Mouse (Mus musculus) liver, embryonic 11.5 days (tissue): ENCODE measurements at regions not wholly inside any gene's neighbourhood (a gene's known extent, or its start where the extent isn't known, plus 50 kb on each side); places are given as distances from the start of the nearest gene placed in this dataset.

ENCODE experiments used
- ATAC-seq: fragments of 200-750 bp; cut with Nextera tagmentation; replicated peaks from 2 replicates; pipeline ENCODE4 v1.8.0; 2017; ENCODE audit warnings: moderate number of reproducible peaks, mild to moderate bottlenecking, moderate TSS enrichment, moderate library complexity; ENCODE audit not compliant: low FRiP score
- DNase-seq: peaks from one replicate; pipeline ENCODE4 v3.0.0-alpha.2; 2017; ENCODE audit warnings: low spot score
- H3K27ac ChIP-seq: fragments of 300-500 bp; sonication (generic); 2 replicates; pipeline ENCODE4 v1.5.1; 2014; ENCODE audit warnings: mild to moderate bottlenecking, low read depth, low read length, control low read depth
- H3K27me3 ChIP-seq: fragments of 300-500 bp; sonication (generic); replicated peaks from 2 replicates; pipeline ENCODE4 v1.6.1; 2014; ENCODE audit warnings: low read length, mixed read lengths; ENCODE audit not compliant: control insufficient read depth, insufficient read depth
- H3K36me3 ChIP-seq: fragments of 300-500 bp; sonication (generic); 2 replicates; pipeline ENCODE4 v1.6.1; 2014; ENCODE audit warnings: mild to moderate bottlenecking, low read length, moderate library complexity, mixed read lengths; ENCODE audit not compliant: control insufficient read depth, insufficient read depth
- H3K4me1 ChIP-seq: fragments of 300-500 bp; sonication (generic); replicated peaks from 2 replicates; pipeline ENCODE4 v1.6.1; 2014; ENCODE audit warnings: low read length, mixed read lengths; ENCODE audit not compliant: control insufficient read depth, insufficient read depth
- H3K4me2 ChIP-seq: fragments of 300-500 bp; sonication (generic); 2 replicates; pipeline ENCODE4 v1.6.1; 2014; ENCODE audit warnings: mild to moderate bottlenecking, control low read depth, moderate library complexity
- H3K4me3 ChIP-seq: fragments of 300-500 bp; sonication (generic); 2 replicates; pipeline ENCODE4 v1.5.1; 2014; ENCODE audit warnings: low read depth, low read length, control low read depth
- H3K9ac ChIP-seq: fragments of 300-500 bp; sonication (generic); 2 replicates; pipeline ENCODE4 v1.6.1; 2014; ENCODE audit warnings: low read depth, low read length, control low read depth
- H3K9me3 ChIP-seq: fragments of 300-500 bp; sonication (generic); 2 replicates; pipeline ENCODE4 v1.6.1; 2016; ENCODE audit warnings: low read length, inconsistent platforms, mixed read lengths; ENCODE audit not compliant: control insufficient read depth
- WGBS: fragments of 180-500 bp; shearing (Covaris S2); extraction: QIAGEN DNeasy Blood & Tissue Kit; methylation state at CpG from one replicate; pipeline ENCODE4 v1.1.7; 2014; 5-methylcytosine and 5-hydroxymethylcytosine counted together

DNA sequence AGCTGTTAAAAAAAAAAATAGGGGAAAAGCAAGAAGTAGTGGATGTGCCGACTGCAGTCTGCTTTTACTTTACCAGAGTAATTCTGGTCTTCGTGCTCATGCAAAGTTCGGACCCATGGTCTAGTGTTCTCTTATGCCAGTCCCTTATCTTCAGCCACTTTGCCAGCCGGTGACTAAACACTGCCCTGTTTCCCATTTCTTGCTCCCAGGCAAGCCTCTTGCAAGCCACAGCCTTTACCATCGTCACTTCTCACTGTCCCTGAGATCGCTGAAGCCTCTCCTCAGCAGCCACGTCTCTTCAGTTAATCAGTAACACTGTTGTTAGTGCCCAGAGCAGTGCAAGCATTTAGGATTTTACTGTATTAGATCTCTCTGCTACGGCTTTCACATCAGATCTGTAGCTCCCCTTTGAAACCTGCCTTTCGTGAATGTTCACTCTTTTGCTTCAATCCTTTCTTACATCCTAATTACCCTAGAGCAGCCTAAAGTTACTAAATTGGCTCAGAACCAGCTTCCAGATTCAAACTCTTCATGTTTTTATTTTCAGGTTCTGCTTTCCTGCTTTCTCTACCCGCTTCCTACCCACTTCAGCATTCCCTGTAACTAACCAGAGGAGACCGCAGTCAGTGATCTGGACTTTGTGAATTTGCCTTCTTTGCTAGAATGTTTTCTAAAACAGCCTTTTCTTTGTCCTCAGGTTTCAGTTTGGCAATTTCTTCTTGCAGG is 184.5 kb upstream of the Emcn start:
- no peak for DNase-seq
- 0 out of 2 replicates have a peak, but pooled peaks have one; percentile 39 for ATAC-seq
- H3K9ac ChIP-seq, result no peak overlapping the region
- H3K4me2 ChIP-seq, result no peak overlapping the region
- no peaks in the 10 kb centered on the region for H3K9me3 ChIP-seq
- no peaks in the 10 kb centered on the region for H3K27me3 ChIP-seq
- H3K4me1 ChIP-seq, result no peaks in the 10 kb centered on the region
- 55% methylated on average over 11 of the region's 11 CpGs for WGBS
- H3K27ac ChIP-seq, result no peak overlapping the region
- H3K4me3 ChIP-seq, result no peak overlapping the region
- no peaks in the 10 kb centered on the region for H3K36me3 ChIP-seq

DNA sequence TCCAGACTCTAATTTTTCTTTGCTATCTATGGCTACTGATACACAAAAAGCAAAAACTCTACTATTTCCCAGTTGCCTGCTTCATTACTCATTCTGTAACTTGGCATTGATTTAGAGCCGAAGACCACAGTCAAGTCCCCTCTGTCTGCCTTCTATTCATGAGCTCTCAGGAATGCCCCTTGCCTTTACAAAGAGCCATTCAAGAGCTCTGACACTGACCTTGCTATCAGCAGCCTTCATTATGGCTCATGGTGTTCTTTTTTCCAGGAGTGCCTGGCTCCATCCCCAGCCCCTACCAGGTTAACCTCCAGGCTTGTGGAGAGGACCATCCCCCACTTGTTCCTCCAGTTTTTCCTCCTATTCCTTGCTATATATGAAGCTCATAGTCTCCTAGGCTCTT is 151.8 kb upstream of the Emcn start:
- WGBS, result 82% methylated on average over 1 of the region's 1 CpGs
- no peak overlapping the region for H3K9ac ChIP-seq
- ATAC-seq, result no peak

GRCm38 (mm10) chr3:137190489-137190888 is 150.4 kb upstream of the Emcn start:
- no peak overlapping the region for H3K9ac ChIP-seq
- no peak overlapping the region for H3K4me2 ChIP-seq
- no peak overlapping the region for H3K27ac ChIP-seq
- no peaks in the 10 kb centered on the region for H3K36me3 ChIP-seq
- DNase-seq (no peak), ATAC-seq (no peak)
- WGBS, result 65% methylated on average over 5 of the region's 5 CpGs
- no peaks in the 10 kb centered on the region for H3K9me3 ChIP-seq
- H3K4me3 ChIP-seq, result no peak overlapping the region
- H3K4me1 ChIP-seq, result no peaks in the 10 kb centered on the region
- no peaks in the 10 kb centered on the region for H3K27me3 ChIP-seq

More for the DNA sequence above, 151.8 kb upstream of the Emcn start:
- Histone ChIP-seq H3K4me2 (no peak overlapping the region), H3K9me3 (no peaks in the 10 kb centered on the region), H3K36me3 (no peaks in the 10 kb centered on the region), H3K4me3 (no peak overlapping the region), H3K27ac (no peak overlapping the region), H3K27me3 (no peaks in the 10 kb centered on the region), H3K4me1 (no peaks in the 10 kb centered on the region)
- DNase-seq, result no peak

DNA sequence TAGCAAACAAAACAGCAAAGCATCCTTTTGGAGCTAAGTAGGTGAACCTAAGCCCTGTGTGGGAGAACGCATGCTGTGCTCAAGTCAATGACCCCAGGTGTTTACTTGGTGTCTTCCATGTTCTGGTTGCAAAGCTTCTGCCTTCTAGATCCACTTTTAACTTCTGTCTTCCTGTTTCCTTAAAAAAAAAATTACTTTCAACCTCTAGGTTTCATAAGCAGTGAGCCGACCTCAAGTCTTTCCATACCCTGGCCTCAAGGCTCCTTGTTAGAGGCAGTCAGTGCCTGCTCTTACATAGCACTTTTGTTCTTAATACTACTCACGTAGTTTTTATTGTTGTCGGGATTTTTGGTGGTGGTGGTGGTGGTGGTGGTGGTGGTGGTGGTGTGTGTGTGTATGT is 149.9 kb upstream of the Emcn start:
- H3K27me3 ChIP-seq, result no peaks in the 10 kb centered on the region
- H3K36me3 ChIP-seq, result no peaks in the 10 kb centered on the region
- DNase-seq, result no peak
- no peaks in the 10 kb centered on the region for H3K9me3 ChIP-seq
- no peaks in the 10 kb centered on the region for H3K4me1 ChIP-seq
- H3K27ac ChIP-seq, result no peak overlapping the region
- no peak overlapping the region for H3K4me3 ChIP-seq
- ATAC-seq, result no peak
- 82% methylated on average over 4 of the region's 4 CpGs for WGBS
- no peak overlapping the region for H3K9ac ChIP-seq
- no peak overlapping the region for H3K4me2 ChIP-seq

GRCm38 (mm10) chr3:137193873-137194272 is 147.0 kb upstream of the Emcn start:
- Histone ChIP-seq H3K9ac (no peak overlapping the region), H3K27ac (no peak overlapping the region), H3K27me3 (no peaks in the 10 kb centered on the region)

DNA sequence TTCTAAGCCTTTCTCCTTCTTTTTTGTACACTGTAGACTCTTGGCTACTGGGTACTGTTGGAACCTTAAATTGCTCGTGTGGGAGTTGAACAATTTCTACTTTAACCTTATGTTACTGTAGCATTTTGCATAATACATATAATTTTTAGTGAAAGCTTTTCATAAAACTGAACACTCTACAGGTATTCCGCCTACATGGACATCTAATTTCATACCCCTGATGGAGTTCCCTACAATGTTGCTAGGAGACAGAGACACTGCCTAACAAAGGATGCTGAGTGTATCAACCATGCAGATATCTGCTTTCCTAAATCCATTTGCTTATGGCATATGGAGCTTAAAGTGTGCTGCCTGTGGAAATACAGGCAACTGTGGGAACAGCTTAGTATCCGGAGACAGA is 129.2 kb upstream of the Emcn start:
- DNase-seq (no peak), ATAC-seq (no peak)
- Histone ChIP-seq H3K4me3 (no peak overlapping the region), H3K36me3 (no peaks in the 10 kb centered on the region), H3K9me3 (no peaks in the 10 kb centered on the region), H3K27me3 (no peaks in the 10 kb centered on the region), H3K4me2 (no peak overlapping the region), H3K27ac (no peak overlapping the region), H3K4me1 (no peaks in the 10 kb centered on the region), H3K9ac (no peak overlapping the region)
- 81% methylated on average over 3 of the region's 3 CpGs for WGBS

More at GRCm38 (mm10) chr3:137193873-137194272, 147.0 kb upstream of the Emcn start:
- Histone ChIP-seq H3K9me3 (no peaks in the 10 kb centered on the region), H3K36me3 (no peaks in the 10 kb centered on the region), H3K4me2 (no peak overlapping the region), H3K4me1 (no peaks in the 10 kb centered on the region), H3K4me3 (no peak overlapping the region)
- DNase-seq (no peak), ATAC-seq (no peak)
- 66% methylated on average over 1 of the region's 1 CpGs for WGBS

DNA sequence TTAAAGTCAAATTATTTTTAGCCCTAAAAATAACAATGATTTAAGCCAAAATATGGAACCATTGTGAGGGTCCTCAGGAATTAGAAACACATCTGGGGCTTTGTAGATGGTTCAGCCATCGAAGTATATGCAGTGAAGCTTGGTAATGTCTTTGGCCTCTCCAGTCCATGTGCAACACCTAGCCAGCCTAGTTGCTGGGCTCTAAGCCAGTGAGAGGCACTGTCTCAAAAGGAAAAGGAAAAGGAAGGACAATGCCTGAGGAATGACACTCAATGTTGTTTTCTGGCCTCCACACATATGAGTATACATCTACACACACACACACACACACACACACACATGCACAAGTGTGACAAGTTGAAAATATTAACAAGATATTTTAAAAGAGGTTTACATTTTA is 124.8 kb upstream of the Emcn start:
- no peak overlapping the region for H3K27ac ChIP-seq
- H3K36me3 ChIP-seq, result no peaks in the 10 kb centered on the region
- 0 out of 2 replicates have a peak, but pooled peaks cover 3% of the 10 kb centered on the region for H3K4me1 ChIP-seq
- DNase-seq (no peak), ATAC-seq (no peak)
- H3K27me3 ChIP-seq, result no peaks in the 10 kb centered on the region
- H3K9ac ChIP-seq, result no peak overlapping the region
- WGBS, result 77% methylated on average over 1 of the region's 1 CpGs
- no peak overlapping the region for H3K4me3 ChIP-seq
- no peak overlapping the region for H3K4me2 ChIP-seq
- H3K9me3 ChIP-seq, result no peaks in the 10 kb centered on the region

DNA sequence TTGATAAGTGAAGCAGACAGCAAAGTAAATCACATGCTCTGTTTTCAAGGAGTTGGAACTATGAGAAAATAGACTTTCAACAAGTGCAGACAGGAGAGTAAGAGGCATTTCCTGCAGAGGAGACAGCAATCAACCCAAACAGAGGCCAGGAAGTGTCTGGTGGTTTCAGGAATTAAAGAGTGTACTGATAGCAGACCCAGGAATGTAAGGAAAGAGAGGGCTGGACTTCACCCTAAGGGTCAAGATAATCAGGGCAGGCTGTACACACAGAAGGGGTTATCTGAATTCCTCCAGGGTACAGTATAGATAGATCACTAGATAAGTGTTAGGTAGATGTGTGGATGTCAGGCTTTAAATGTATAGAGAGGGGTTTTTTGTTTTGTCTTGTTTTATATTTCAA is 123.6 kb upstream of the Emcn start:
- H3K27me3 ChIP-seq, result no peaks in the 10 kb centered on the region
- 0 out of 2 replicates have a peak, but pooled peaks cover 3% of the 10 kb centered on the region for H3K4me1 ChIP-seq
- DNase-seq (no peak), ATAC-seq (no peak)
- no peak overlapping the region for H3K9ac ChIP-seq
- H3K27ac ChIP-seq, result no peak overlapping the region
- H3K9me3 ChIP-seq, result no peaks in the 10 kb centered on the region
- H3K4me2 ChIP-seq, result no peak overlapping the region
- H3K36me3 ChIP-seq, result no peaks in the 10 kb centered on the region
- H3K4me3 ChIP-seq, result no peak overlapping the region

DNA sequence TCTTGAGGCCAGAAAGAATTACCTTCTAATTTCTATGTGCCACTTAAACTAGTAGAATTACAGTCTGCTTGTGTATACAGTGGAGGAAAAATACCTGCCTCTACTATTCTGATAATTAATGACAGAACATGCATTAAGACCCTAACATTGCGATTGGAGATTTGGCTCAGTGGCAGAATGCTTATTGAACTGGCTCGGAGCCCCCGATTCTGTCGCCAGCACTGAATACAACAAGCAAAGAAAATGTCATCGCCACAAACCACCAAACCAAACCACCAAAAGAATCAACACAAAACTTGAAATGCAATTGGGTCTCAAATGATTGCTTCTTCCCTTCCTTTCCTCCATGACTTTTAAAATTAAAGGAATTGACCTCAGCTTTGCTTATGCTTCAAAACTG is 122.9 kb upstream of the Emcn start:
- no peak overlapping the region for H3K4me3 ChIP-seq
- 88% methylated on average over 5 of the region's 5 CpGs for WGBS
- H3K4me2 ChIP-seq, result no peak overlapping the region
- no peaks in the 10 kb centered on the region for H3K27me3 ChIP-seq
- 0 out of 2 replicates have a peak, but pooled peaks cover 3% of the 10 kb centered on the region for H3K4me1 ChIP-seq
- H3K27ac ChIP-seq, result no peak overlapping the region
- H3K9ac ChIP-seq, result no peak overlapping the region
- DNase-seq (no peak), ATAC-seq (no peak)
- H3K9me3 ChIP-seq, result no peaks in the 10 kb centered on the region
- no peaks in the 10 kb centered on the region for H3K36me3 ChIP-seq
